Mouse (Mus musculus): ENCODE results near the gene Hist2h2ab.

DNA sequence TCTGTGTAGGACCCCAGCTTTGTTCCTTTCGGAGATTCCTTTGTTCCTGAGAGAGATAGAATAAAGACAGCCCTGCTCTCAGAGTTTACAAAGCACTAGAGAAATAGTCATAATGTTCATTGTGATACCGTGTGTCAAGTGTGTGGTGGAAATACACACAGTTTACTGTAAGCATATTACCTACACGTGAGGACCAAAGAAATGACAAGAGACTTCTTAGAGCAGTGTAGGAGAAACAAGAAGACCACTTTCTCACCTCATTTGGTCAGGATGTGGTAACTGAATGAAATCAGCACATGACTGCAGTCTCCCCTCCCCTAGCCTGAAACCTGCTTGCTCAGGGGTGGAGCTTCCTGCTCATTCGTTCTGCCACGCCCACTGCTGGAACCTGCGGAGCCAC is 21.5 kb upstream of the Hist2h2ab start:
- no peak for TF ChIP-seq POLR2A (IDR thresholded peaks at IDR 0.05; ENCODE audit: low read depth, low read length)
- no peak for TF ChIP-seq TCF12 (IDR thresholded peaks at IDR 0.05; ENCODE audit: low read depth, low read length)
- no peak for TF ChIP-seq CTCF (conservative IDR thresholded peaks at IDR 0.05 in 1 of 2, IDR thresholded peaks at IDR 0.05 in 1 of 2; ENCODE audit: low read depth in 2 of 2, low read length in 2 of 2)
- no peak for TF ChIP-seq POLR2AphosphoS2 (IDR thresholded peaks at IDR 0.05; ENCODE audit: low read depth, low read length)
- TF ChIP-seq KAT2A (IDR thresholded peaks at IDR 0.05; ENCODE audit: insufficient replicate concordance, low read length): no peak

Data from CH12.LX (cell line).